Mouse (Mus musculus) adrenal gland, adult 2 months (tissue): ENCODE measurements around the gene Tyk2. TPM values are rescaled to one million over a fixed set of nuclear protein-coding genes. Genes with fewer than 3 reads are reported as not detected.

Source experiments
- DNase-seq: peaks from one replicate; pipeline ENCODE4 v3.0.0; 2021
- long read RNA-seq: library from polyadenylated mRNA; stranded (forward); transcript quantifications from one replicate; pipeline ENCODE4 v2.0.0, GENCODE M21; 2021
- polyA plus RNA-seq: library from polyadenylated mRNA; depleted of rRNA; stranded (reverse); fragments of >200 nt; gene quantifications from 2 replicates; pipeline ENCODE4 v1.2.3, GENCODE M21; 2012; rRNA removed
- total RNA-seq, 2 experiments: library from RNA; stranded (reverse); gene quantifications; 2 replicates each; pipeline ENCODE4 v1.2.3; 2021

The Tyk2 gene
- total RNA-seq = 10 to 100 TPM; 12.7 to 14.6 TPM
- polyA plus RNA-seq = 23.5 and 25.8 TPM in 2 replicates
- long read RNA-seq, full-length matches to known transcripts = 4 of 15 reads
- long read RNA-seq, partial matches to known transcripts = 5 of 15 reads
- long read RNA-seq, other reads (novel, unspliced or antisense) = 6 of 15 reads

GRCm38 (mm10) chr9:21131059-21131956, at the start of gene Tyk2:
Gene Tyk2, minus strand, starts transcription at chr9:21131243.
- peak; percentile 95 for DNase-seq

GRCm38 (mm10) chr9:21180841-21181240, 49.8 kb upstream of the Tyk2 start:
- DNase-seq = no peak

- no peak for DNase-seq
Observed at GRCm38 (mm10) chr9:21180402-21180801, 49.4 kb upstream of the Tyk2 start.

- no peak for DNase-seq
Observed at GRCm38 (mm10) chr9:21172364-21172763, 41.3 kb upstream of the Tyk2 start.

GRCm38 (mm10) chr9:21169157-21169556, 38.1 kb upstream of the Tyk2 start:
- no peak for DNase-seq

GRCm38 (mm10) chr9:21168161-21169123, 37.4 kb upstream of the Tyk2 start:
- peak; percentile 81 for DNase-seq

GRCm38 (mm10) chr9:21167140-21168097, 36.4 kb upstream of the Tyk2 start:
- peak; percentile 38 for DNase-seq

- no peak for DNase-seq
Observed at GRCm38 (mm10) chr9:21166516-21166915, 35.5 kb upstream of the Tyk2 start.

- DNase-seq = peak; percentile 51
Observed at GRCm38 (mm10) chr9:21165952-21166451, 35.0 kb upstream of the Tyk2 start.

- peak; percentile 61 for DNase-seq
Observed at GRCm38 (mm10) chr9:21165041-21165951, 34.3 kb upstream of the Tyk2 start, which contains the start of gene Pde4a. Gene Pde4a, plus strand, starts transcription at chr9:21165714.

GRCm38 (mm10) chr9:21164072-21164471, 33.0 kb upstream of the Tyk2 start:
- DNase-seq = peak; percentile 55

GRCm38 (mm10) chr9:21163086-21164050, 32.3 kb upstream of the Tyk2 start:
- no peak for DNase-seq

GRCm38 (mm10) chr9:21161209-21161909, 30.3 kb upstream of the Tyk2 start:
- DNase-seq = peak; percentile 92

GRCm38 (mm10) chr9:21154787-21155186, 23.7 kb upstream of the Tyk2 start:
- DNase-seq = no peak

- DNase-seq = no peak
Observed at GRCm38 (mm10) chr9:21153833-21154232, 22.8 kb upstream of the Tyk2 start.

- DNase-seq = no peak
Observed at GRCm38 (mm10) chr9:21153331-21153730, 22.3 kb upstream of the Tyk2 start.

GRCm38 (mm10) chr9:21152715-21153114, 21.7 kb upstream of the Tyk2 start:
- DNase-seq = no peak
